Mouse (Mus musculus) bone marrow macrophage, adult 2 months (primary cell): ENCODE data around the gene Cdca7l.

Experiments
- CTCF ChIP-seq: IDR thresholded peaks from 2 replicates; pipeline ENCODE4 v1.5.1; 2012; ENCODE audit warnings: low read depth, mild to moderate bottlenecking, low read length, moderate library complexity
- POLR2A ChIP-seq: IDR thresholded peaks from 2 replicates; pipeline ENCODE4 v1.6.1; 2012; ENCODE audit warnings: mild to moderate bottlenecking, low read depth, low read length, borderline replicate concordance

DNA sequence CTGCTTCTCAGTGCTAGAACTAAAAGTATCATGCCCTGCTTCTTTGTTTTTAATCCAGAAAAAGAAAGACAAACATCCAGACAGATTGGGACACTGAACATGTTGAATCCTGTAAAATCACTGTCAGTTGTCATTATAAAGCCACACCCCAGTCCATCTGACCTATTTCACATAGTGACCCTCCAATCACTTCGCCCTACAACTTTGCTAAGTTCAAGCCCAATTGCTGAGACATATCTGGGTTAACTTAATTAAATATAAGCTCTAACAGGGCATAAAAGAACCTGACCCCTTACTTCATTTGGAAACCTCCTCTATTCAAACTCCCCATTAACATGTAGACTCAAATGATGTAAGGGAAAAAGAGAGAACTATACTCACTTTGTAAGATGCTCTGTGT is 107.3 kb downstream of the Cdca7l start:
- TF ChIP-seq CTCF (no peak), POLR2A (no peak)
